In genomic region chr14:62389064-62389728, GRCm38 (mm10) we compare ENCODE assay signal across 9 mouse cellular contexts.
DNase-seq lines count a peak whose midpoint lies in the region; ATAC-seq lines count a peak whose summit lies in the region.
"Had no signal": no experiment of that assay in that cellular context is flagged by ENCODE, and none has a peak within 500 bp of the region (broad histone marks: within the 10 kb centered on the region; RNA-seq: fewer than 3 reads in every experiment).

No protein-coding gene starts in this region.

- peaks cover 8% of the 10 kb centered on the region; the same call in 1 of the 2 replicates for H3K4me1 ChIP-seq in heart, embryonic 15.5 days (replicated peaks)
- peaks cover 10% of the 10 kb centered on the region; the same call in 1 of the 2 replicates for H3K4me1 ChIP-seq in hindbrain, embryonic 15.5 days (replicated peaks)
- H3K4me1 ChIP-seq in midbrain, embryonic 14.5 days (ENCODE audit: control insufficient read depth, insufficient read depth, low read length): peaks cover 12% of the 10 kb centered on the region

- no peak overlapping the region for H3K4me3 ChIP-seq in heart, embryonic 15.5 days
- H3K4me3 ChIP-seq in hindbrain, embryonic 15.5 days: no peak overlapping the region
- H3K4me3 ChIP-seq in midbrain, embryonic 14.5 days (replicated peaks; ENCODE audit: low read depth, low read length): no peak overlapping the region
- H3K4me3 ChIP-seq: embryonic facial prominence, embryonic 15.5 days had no signal

- no peak overlapping the region for H3K9ac ChIP-seq in heart, embryonic 15.5 days
- no peak overlapping the region for H3K9ac ChIP-seq in hindbrain, embryonic 15.5 days
- H3K9ac ChIP-seq in midbrain, embryonic 14.5 days (replicated peaks; ENCODE audit: low read length): no peak overlapping the region; the same call in 1 of the 2 replicates
- H3K9ac ChIP-seq: embryonic facial prominence, embryonic 15.5 days had no signal

- no peak overlapping the region for H3K4me2 ChIP-seq in heart, embryonic 15.5 days
- H3K4me2 ChIP-seq in hindbrain, embryonic 15.5 days: peak overlapping the region; percentile 20
- H3K4me2 ChIP-seq in midbrain, embryonic 14.5 days (ENCODE audit: low read length): peak overlapping the region; percentile 33
- H3K4me2 ChIP-seq: embryonic facial prominence, embryonic 15.5 days had no signal

- no peaks in the 10 kb centered on the region for H3K9me3 ChIP-seq in heart, embryonic 15.5 days (replicated peaks)
- no peaks in the 10 kb centered on the region for H3K9me3 ChIP-seq in hindbrain, embryonic 15.5 days
- no peaks in the 10 kb centered on the region for H3K9me3 ChIP-seq in midbrain, embryonic 14.5 days (ENCODE audit: control insufficient read depth, low read length)
- H3K9me3 ChIP-seq: embryonic facial prominence, embryonic 15.5 days had no signal

- H3K27ac ChIP-seq in heart, embryonic 15.5 days: 0 out of 2 replicates have a peak overlapping the region, but pooled peaks have one; percentile 27
- peak overlapping the region; percentile 39 for H3K27ac ChIP-seq in hindbrain, embryonic 15.5 days (replicated peaks)
- peak overlapping the region; percentile 62 for H3K27ac ChIP-seq in midbrain, embryonic 14.5 days (replicated peaks; ENCODE audit: low read depth, low read length)
- H3K27ac ChIP-seq: embryonic facial prominence, embryonic 15.5 days had no signal

- H3K27me3 ChIP-seq in heart, embryonic 15.5 days: no peaks in the 10 kb centered on the region
- H3K27me3 ChIP-seq in hindbrain, embryonic 15.5 days: no peaks in the 10 kb centered on the region
- H3K27me3 ChIP-seq in midbrain, embryonic 14.5 days (ENCODE audit: control insufficient read depth, insufficient read depth, low read length): no peaks in the 10 kb centered on the region
- H3K27me3 ChIP-seq: embryonic facial prominence, embryonic 15.5 days had no signal

- intact Hi-C loops in heart, postnatal 14 days (cut with DNase I): no loop called here

- no peaks in the 10 kb centered on the region for H3K36me3 ChIP-seq in heart, embryonic 15.5 days
- H3K36me3 ChIP-seq in hindbrain, embryonic 15.5 days: no peaks in the 10 kb centered on the region
- H3K36me3 ChIP-seq in midbrain, embryonic 14.5 days (ENCODE audit: control insufficient read depth, insufficient read depth, low read length): no peaks in the 10 kb centered on the region
- H3K36me3 ChIP-seq: embryonic facial prominence, embryonic 15.5 days had no signal

- no peak for DNase-seq in heart, postnatal 14 days
- peak; percentile 35 for DNase-seq in cerebellum, adult 9-11 months
- DNase-seq in midbrain, embryonic 14.5 days: peak; percentile 53
- no peak for DNase-seq in adrenal gland, postnatal 10 days

- WGBS in heart, embryonic 15.5 days: 63% methylated on average over 6 of the region's 6 CpGs
- WGBS in hindbrain, embryonic 15.5 days: 32% methylated on average over 6 of the region's 6 CpGs
- WGBS in midbrain, embryonic 14.5 days: 15% methylated on average over 6 of the region's 6 CpGs

- no peak for ATAC-seq in heart, embryonic 15.5 days (replicated peaks; ENCODE audit: insufficient number of reproducible peaks, insufficient read depth, low FRiP score, low read depth)
- ATAC-seq in hindbrain, embryonic 15.5 days (ENCODE audit: low FRiP score, low read depth): peak; percentile 70; the same call in 1 of the 2 replicates
- peak; percentile 71; the same call in 1 of the 2 replicates for ATAC-seq in midbrain, embryonic 14.5 days (ENCODE audit: low FRiP score, low TSS enrichment)
- no peak for ATAC-seq in activated CD4-positive, CD25-positive, alpha-beta regulatory T cell, adult 4 months
- no peak for ATAC-seq in CD4-positive, CD25-positive, alpha-beta regulatory T cell, adult 4 months

Comparison
In these comparisons a context has a peak if more than half of its experiments do, and no peak if none do; other contexts are left out.
1. ATAC-seq: peak in hindbrain, embryonic 15.5 days (single experiment) and midbrain, embryonic 14.5 days (single experiment); none in heart, embryonic 15.5 days (single experiment), activated CD4-positive, CD25-positive, alpha-beta regulatory T cell, adult 4 months (single experiment) and CD4-positive, CD25-positive, alpha-beta regulatory T cell, adult 4 months (single experiment).
2. DNase-seq: peak in cerebellum, adult 9-11 months (single experiment) and midbrain, embryonic 14.5 days (single experiment); none in heart, postnatal 14 days (0 of 2) and adrenal gland, postnatal 10 days (single experiment).
3. Peak in every context shown above with its lines, with median percentiles within 50 percentile points of each other: H3K27ac ChIP-seq.